Comparison of ENCODE assay signal across 13 mouse cellular contexts in genomic region chr13:98912602-98913001, GRCm38 (mm10). TPM values are rescaled to one million over a fixed set of nuclear protein-coding genes. Genes with fewer than 3 reads are reported as not detected.
DNase-seq lines count a peak whose midpoint lies in the region; ATAC-seq and TF ChIP-seq lines count a peak whose summit lies in the region.
"Had no signal": no experiment of that assay in that cellular context is flagged by ENCODE, and none has a peak within 500 bp of the region (broad histone marks: within the 10 kb centered on the region; RNA-seq: fewer than 3 reads in every experiment).

No protein-coding gene starts in this region.

- no peaks in the 10 kb centered on the region for H3K9me3 ChIP-seq in kidney, embryonic 16.5 days (ENCODE audit: low read length)
- H3K9me3 ChIP-seq in MEL (replicated peaks; ENCODE audit: insufficient read depth, low read length) = no peaks in the 10 kb centered on the region
- no peaks in the 10 kb centered on the region for H3K9me3 ChIP-seq in limb, embryonic 13.5 days
- no peaks in the 10 kb centered on the region for H3K9me3 ChIP-seq in forebrain, embryonic 13.5 days (replicated peaks)
- H3K9me3 ChIP-seq: embryonic facial prominence, embryonic 12.5 days; lung, embryonic 15.5 days; neural tube, embryonic 12.5 days had no signal

- no peak for TF ChIP-seq CTCF in MEL (IDR thresholded peaks at IDR 0.05 in 2 of 3, conservative IDR thresholded peaks at IDR 0.05 in 1 of 3; ENCODE audit: control insufficient read depth in 1 of 3, insufficient read depth in 1 of 3, low read depth in 2 of 3, low read length in 3 of 3, poor library complexity in 1 of 3, severe bottlenecking in 1 of 3)
- no peak for TF ChIP-seq CTCF in olfactory bulb, adult 2 months (IDR thresholded peaks at IDR 0.05; ENCODE audit: insufficient read depth, low read depth, low read length)

- H3K36me3 ChIP-seq in kidney, embryonic 16.5 days (ENCODE audit: insufficient read depth, low read length) = no peaks in the 10 kb centered on the region
- peaks cover 0 to 8% of the 10 kb centered on the region in 2 experiments; a peak in 2 of 4 replicates for H3K36me3 ChIP-seq in MEL (ENCODE audit: control insufficient read depth in 1 of 2, insufficient read depth in 2 of 2, low read length in 2 of 2)
- H3K36me3 ChIP-seq in limb, embryonic 13.5 days = peaks cover 9% of the 10 kb centered on the region
- peaks cover 13% of the 10 kb centered on the region for H3K36me3 ChIP-seq in forebrain, embryonic 13.5 days (ENCODE audit: poor library complexity, severe bottlenecking)
- H3K36me3 ChIP-seq: lung, embryonic 15.5 days; neural tube, embryonic 12.5 days had no signal

- H3K27me3 ChIP-seq in kidney, embryonic 16.5 days (ENCODE audit: insufficient read depth, low read length) = no peaks in the 10 kb centered on the region
- no peaks in the 10 kb centered on the region for H3K27me3 ChIP-seq in MEL (ENCODE audit: control insufficient read depth in 1 of 2, insufficient read depth in 2 of 2, low read length in 2 of 2)
- H3K27me3 ChIP-seq in limb, embryonic 13.5 days = no peaks in the 10 kb centered on the region
- H3K27me3 ChIP-seq in forebrain, embryonic 13.5 days = no peaks in the 10 kb centered on the region
- H3K27me3 ChIP-seq: embryonic facial prominence, embryonic 12.5 days; lung, embryonic 15.5 days; neural tube, embryonic 12.5 days; Patski had no signal

- WGBS in kidney, embryonic 16.5 days = 56% methylated on average over 8 of the region's 8 CpGs
- WGBS in limb, embryonic 13.5 days = 66% methylated on average over 8 of the region's 8 CpGs
- 30% methylated on average over 8 of the region's 8 CpGs for WGBS in olfactory bulb, adult 2 months
- 73% methylated on average over 8 of the region's 8 CpGs for WGBS in forebrain, embryonic 13.5 days

- no peak; the same call in 1 of the 2 replicates for TF ChIP-seq RAD21 in MEL (IDR thresholded peaks at IDR 0.05; ENCODE audit: low read depth, low read length)

- no peak overlapping the region for H3K4me2 ChIP-seq in kidney, embryonic 16.5 days (replicated peaks; ENCODE audit: low read depth, low read length)
- 0 out of 2 replicates have a peak overlapping the region, but pooled peaks have one; percentile 2 for H3K4me2 ChIP-seq in limb, embryonic 13.5 days (replicated peaks)
- no peak overlapping the region for H3K4me2 ChIP-seq in forebrain, embryonic 13.5 days
- H3K4me2 ChIP-seq: embryonic facial prominence, embryonic 12.5 days; lung, embryonic 15.5 days; neural tube, embryonic 12.5 days had no signal

- no peak overlapping the region for H3K4me3 ChIP-seq in kidney, embryonic 16.5 days (ENCODE audit: low read length)
- H3K4me3 ChIP-seq in MEL (ENCODE audit: control insufficient read depth in 1 of 2, insufficient read depth in 1 of 2, low read depth in 2 of 2, low read length in 2 of 2) = no peak overlapping the region; a peak in 1 of 4 replicates
- H3K4me3 ChIP-seq in limb, embryonic 13.5 days = no peak overlapping the region
- 0 out of 2 replicates have a peak overlapping the region, but pooled peaks have one; percentile 1 for H3K4me3 ChIP-seq in olfactory bulb, adult 2 months (ENCODE audit: insufficient read depth, low read depth, low read length)
- no peak overlapping the region for H3K4me3 ChIP-seq in forebrain, embryonic 13.5 days
- H3K4me3 ChIP-seq: embryonic facial prominence, embryonic 12.5 days; lung, embryonic 15.5 days; neural tube, embryonic 12.5 days had no signal

- peak; percentile 76; the same call in 1 of the 2 replicates for ATAC-seq in kidney, embryonic 16.5 days (ENCODE audit: low FRiP score, low TSS enrichment)
- no peak for ATAC-seq in limb, embryonic 13.5 days (ENCODE audit: low FRiP score, low read depth)
- no peak for ATAC-seq in forebrain, embryonic 13.5 days
- ATAC-seq: Patski had no signal

- no peak overlapping the region for H3K27ac ChIP-seq in kidney, embryonic 16.5 days (ENCODE audit: low read length)
- H3K27ac ChIP-seq in MEL (ENCODE audit: control insufficient read depth, low read depth, low read length) = no peak overlapping the region; the same call in 1 of the 2 replicates
- no peak overlapping the region for H3K27ac ChIP-seq in limb, embryonic 13.5 days
- peak overlapping the region; percentile 30; the same call in 1 of the 2 replicates for H3K27ac ChIP-seq in olfactory bulb, adult 2 months (ENCODE audit: insufficient read depth, low read depth, low read length)
- H3K27ac ChIP-seq in forebrain, embryonic 13.5 days = no peak overlapping the region
- H3K27ac ChIP-seq: embryonic facial prominence, embryonic 12.5 days; lung, embryonic 15.5 days; neural tube, embryonic 12.5 days had no signal

- TF ChIP-seq POLR2A in MEL (IDR thresholded peaks at IDR 0.05; ENCODE audit: control insufficient read depth in 1 of 2, insufficient read depth in 1 of 2, low read depth in 1 of 2, low read length in 2 of 2, poor library complexity in 1 of 2) = no peak
- no peak for TF ChIP-seq POLR2A in olfactory bulb, adult 2 months (IDR thresholded peaks at IDR 0.05; ENCODE audit: insufficient read depth, low read depth, low read length)

- no peak for TF ChIP-seq EP300 in MEL (IDR thresholded peaks at IDR 0.05; ENCODE audit: low read depth in 1 of 2, low read length in 2 of 2)

- DNase-seq in kidney, postnatal 25 days = no peak
- DNase-seq in MEL (ENCODE audit: low read depth, low spot score) = peak; percentile 86
- DNase-seq in kidney, postnatal 10 days = no peak
- no peak for DNase-seq in cerebellum, adult 8-10 months
- DNase-seq: gastrocnemius, postnatal 36 days had no signal

- peaks cover 37% of the 10 kb centered on the region for H3K79me2 ChIP-seq in MEL (ENCODE audit: control insufficient read depth, insufficient read depth, low read length, poor library complexity)

- H3K4me1 ChIP-seq in kidney, embryonic 16.5 days (ENCODE audit: insufficient read depth, low read length) = peaks cover 57% of the 10 kb centered on the region
- peaks cover 5 to 7% of the 10 kb centered on the region in 2 experiments for H3K4me1 ChIP-seq in MEL (ENCODE audit: control insufficient read depth in 1 of 2, insufficient read depth in 2 of 2, low read length in 2 of 2)
- peaks cover 67% of the 10 kb centered on the region for H3K4me1 ChIP-seq in limb, embryonic 13.5 days
- peaks cover 15% of the 10 kb centered on the region for H3K4me1 ChIP-seq in olfactory bulb, adult 2 months (ENCODE audit: control insufficient read depth, insufficient read depth, low read length)
- H3K4me1 ChIP-seq in forebrain, embryonic 13.5 days = peaks cover 73% of the 10 kb centered on the region

- H3K9ac ChIP-seq in kidney, embryonic 16.5 days (replicated peaks; ENCODE audit: low read length) = no peak overlapping the region
- H3K9ac ChIP-seq in MEL (ENCODE audit: control insufficient read depth, low read depth, low read length, poor library complexity, severe bottlenecking) = no peak overlapping the region
- H3K9ac ChIP-seq in limb, embryonic 13.5 days = no peak overlapping the region
- H3K9ac ChIP-seq in forebrain, embryonic 13.5 days = no peak overlapping the region
- H3K9ac ChIP-seq: embryonic facial prominence, embryonic 12.5 days; lung, embryonic 15.5 days had no signal

TF ChIP-seq in MEL, 35 proteins besides CTCF, POLR2A, EP300 and RAD21:
- TF ChIP-seq RCOR1 (IDR thresholded peaks at IDR 0.05; ENCODE audit: low read depth, low read length) = no peak
- TF ChIP-seq MEF2A (IDR thresholded peaks at IDR 0.05; ENCODE audit: extremely low read depth, insufficient replicate concordance, low read depth, low read length, poor library complexity, severe bottlenecking) = no peak
- TF ChIP-seq SIN3A (IDR thresholded peaks at IDR 0.05; ENCODE audit: low read length) = no peak; the same call in 1 of the 2 replicates
- no peak for TF ChIP-seq MAZ (IDR thresholded peaks at IDR 0.05; ENCODE audit: low read depth, low read length)
- TF ChIP-seq MAFK (IDR thresholded peaks at IDR 0.05; ENCODE audit: borderline replicate concordance, low read depth, low read length) = no peak
- 0 out of 2 replicates have a peak, but pooled peaks have one; percentile 28 for TF ChIP-seq MXI1 (IDR thresholded peaks at IDR 0.05; ENCODE audit: low read depth, low read length)

RNA-seq across cellular contexts. Expression of gene Tnpo1, which starts 13.6 kb away (rescaled TPM):
- 65.4 and 67.7 TPM in 2 replicates for polyA plus RNA-seq in kidney, embryonic 16.5 days (2015; fragmentation: Nextera tagmentation; extraction: Ambion mirVana)
- 123 and 131 TPM in 2 replicates for total RNA-seq in MEL (2012; rRNA removed)
- polyA plus RNA-seq in MEL (2012; ENCODE audit: insufficient read depth in 1 of 2, insufficient read length in 2 of 2, low read depth in 1 of 2, low replicate concordance in 2 of 2, missing spikeins in 1 of 2) = 10 to 100 TPM; 48.0 to 89.6 TPM
- polyA plus RNA-seq in limb, embryonic 13.5 days (2015; fragmentation: Nextera tagmentation; extraction: Ambion mirVana) = 61.5 and 66.3 TPM in 2 replicates
- polyA plus RNA-seq in olfactory bulb, adult 2 months (2012; ENCODE audit: insufficient read depth, insufficient read length, low replicate concordance, missing spikeins) = 108 TPM in 1 of 2 replicates, not detected in the other
- 62.6 and 74.6 TPM in 2 replicates for polyA plus RNA-seq in forebrain, embryonic 13.5 days (2015; fragmentation: Nextera tagmentation; extraction: Ambion mirVana)
